Mouse (Mus musculus): ENCODE data around the gene Fgfr2.

- no peak for TF ChIP-seq CTCF (IDR thresholded peaks at IDR 0.05; ENCODE audit: borderline replicate concordance, insufficient read depth, low read length)
- no peak for TF ChIP-seq POLR2A (IDR thresholded peaks at IDR 0.05; ENCODE audit: low read depth, low read length)
These were observed 2333.7 kb downstream of the Fgfr2 start for GRCm38 (mm10) chr7:130789456-130789855.
